Mouse (Mus musculus): ENCODE data around the gene Xpnpep2.

Gene Xpnpep2

DNA sequence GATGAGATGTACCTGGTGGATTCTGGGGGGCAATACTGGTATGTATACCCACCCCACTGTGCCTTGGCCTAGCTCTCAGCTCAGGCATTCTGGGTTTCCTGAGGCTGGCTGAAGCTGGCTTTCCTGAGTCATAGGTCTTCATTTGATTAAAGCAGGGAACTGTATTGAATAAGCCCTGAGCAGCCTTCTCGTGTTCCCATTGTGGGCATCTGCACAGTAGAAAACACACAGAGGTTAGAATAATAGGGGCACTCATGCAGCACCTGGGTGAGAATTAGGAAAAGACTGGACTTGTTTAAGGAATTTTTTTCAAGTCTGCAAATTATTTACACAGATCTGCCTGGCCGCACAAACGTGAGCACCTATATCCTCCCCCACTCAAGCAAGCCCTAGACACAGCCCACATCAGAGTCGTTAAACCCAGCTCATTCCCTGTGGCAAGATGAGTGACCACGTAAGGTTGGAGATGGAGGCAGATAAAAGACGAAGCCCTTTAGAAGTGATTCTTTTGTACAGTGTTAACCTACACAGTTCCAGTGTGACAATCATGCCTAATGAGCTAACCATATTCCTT lies 18.5 kb downstream of the Xpnpep2 start:
- no peak for DNase-seq (ENCODE audit: low spot score)

DNA sequence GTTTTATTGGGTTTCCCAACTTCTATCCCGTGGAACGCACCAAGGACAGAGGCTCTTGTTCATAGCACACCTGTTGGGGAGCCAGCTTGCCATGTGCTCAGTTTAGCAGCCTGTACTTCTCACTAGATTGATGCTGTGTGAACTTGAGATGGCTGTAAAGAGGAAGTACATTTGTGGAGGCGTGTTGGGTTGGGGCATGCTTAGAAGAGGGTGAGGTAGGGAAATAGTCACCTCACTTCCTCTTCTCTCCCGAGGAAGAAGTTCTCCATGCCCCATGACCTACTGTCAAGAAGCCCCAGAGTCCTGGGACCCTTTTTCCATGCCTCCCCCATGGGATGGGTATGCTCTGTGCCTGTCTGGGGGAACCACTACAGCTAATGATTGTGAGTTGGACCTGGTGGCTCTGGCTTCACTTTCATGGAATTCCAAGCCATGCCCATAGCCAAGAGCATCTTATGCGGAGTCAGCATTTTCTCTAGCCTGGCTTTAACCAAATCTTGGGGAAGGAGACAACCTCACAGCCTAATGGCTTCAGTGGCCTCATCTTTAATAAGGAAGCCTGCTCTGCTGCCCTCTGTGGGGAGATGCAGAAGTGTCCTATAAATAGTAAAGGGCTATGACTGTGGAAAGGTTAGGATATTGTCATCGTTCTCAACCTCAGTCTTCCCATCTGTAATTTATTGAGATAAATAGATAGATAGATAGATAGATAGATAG lies 19.1 kb downstream of the Xpnpep2 start:
- DNase-seq (ENCODE audit: low spot score): no peak

DNA sequence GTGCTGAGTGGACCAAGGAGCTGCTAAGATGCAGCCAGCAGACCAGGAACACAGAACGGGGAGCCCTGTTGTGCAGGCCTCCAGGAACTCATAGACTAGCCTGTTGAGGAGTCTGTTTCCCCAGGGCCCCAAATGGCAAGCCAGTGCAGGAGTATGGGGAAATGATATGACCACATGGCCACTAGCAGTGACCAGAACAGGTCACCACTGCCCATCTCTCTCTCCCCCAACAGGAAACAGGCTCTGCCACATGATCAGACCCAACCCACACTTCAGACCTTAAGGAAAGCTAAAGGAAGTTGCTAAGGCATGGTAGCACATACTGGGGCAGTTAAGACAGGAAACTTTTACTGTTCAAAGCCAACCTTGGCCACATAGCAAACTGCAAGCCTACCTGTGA lies 20.6 kb downstream of the Xpnpep2 start:
- no peak for DNase-seq (ENCODE audit: low spot score)

GRCm38 (mm10) chrX:48136935-48137334 lies 28.4 kb downstream of the Xpnpep2 start:
- DNase-seq (ENCODE audit: low spot score): no peak

DNA sequence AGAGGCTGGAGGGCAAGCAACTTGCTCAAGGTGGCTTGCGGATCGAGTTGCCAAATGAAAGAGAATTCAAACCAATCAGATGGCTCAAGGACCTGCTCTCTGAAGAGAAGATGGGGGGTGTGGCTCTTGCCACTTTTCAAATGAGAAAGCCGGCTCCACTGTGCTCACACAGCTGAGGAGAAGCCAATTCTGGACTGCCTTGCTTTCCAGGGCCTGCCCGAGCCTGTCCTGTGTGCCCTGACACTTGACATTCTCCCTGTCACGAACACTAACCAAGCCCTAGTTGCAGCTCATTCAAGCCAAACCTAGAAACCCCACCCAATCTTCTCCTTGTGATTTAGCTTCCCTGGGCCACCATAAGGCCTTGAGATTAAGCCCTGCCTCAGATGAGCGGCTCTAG lies 29.5 kb downstream of the Xpnpep2 start:
- DNase-seq (ENCODE audit: low spot score): no peak

GRCm38 (mm10) chrX:48138539-48139275 lies 30.2 kb downstream of the Xpnpep2 start:
- DNase-seq (ENCODE audit: low spot score): no peak

DNA sequence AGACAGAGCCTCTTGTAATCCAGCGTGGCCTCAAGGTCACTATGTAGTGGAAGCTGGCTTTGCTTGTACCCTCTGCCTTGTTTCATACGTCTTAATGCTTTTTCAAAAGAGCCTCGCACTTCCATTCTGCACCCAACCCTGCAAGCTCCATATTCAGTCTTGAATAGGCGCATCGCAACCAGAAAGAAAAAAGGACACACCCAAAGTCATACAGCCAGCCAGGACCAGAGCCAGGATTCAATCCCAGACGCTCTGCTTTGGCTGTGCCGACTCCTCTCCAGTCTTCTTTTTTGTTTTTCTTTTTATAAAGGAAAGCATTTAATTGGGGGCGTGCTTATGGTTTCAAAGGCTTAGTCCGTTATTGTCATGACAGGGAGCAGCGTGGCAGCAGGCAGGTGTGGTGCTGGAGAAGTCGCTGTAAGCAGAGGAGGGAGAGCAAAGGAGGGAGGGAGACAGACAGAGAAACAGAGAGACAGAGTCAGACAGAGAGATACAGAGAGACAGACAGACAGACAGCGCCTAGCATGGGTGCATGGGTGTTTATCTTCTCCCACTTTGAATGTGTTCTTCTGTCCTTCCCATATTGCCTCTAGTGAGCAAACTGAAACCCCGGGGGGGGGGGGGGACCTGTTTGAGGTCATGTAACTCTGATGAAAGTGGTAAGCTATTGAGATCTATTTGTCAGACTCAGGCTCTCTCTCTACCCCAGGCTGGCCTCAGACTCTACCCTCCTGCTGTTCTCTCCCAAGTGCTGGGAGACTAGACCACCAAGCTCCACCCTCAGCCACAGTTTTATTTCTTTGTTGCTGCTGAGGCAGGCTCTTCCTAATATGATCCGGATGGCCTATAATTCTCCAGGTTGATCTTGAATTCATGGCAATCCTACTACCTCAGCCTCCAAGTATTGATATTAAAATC lies 31.1 kb downstream of the Xpnpep2 start:
- no peak for DNase-seq (ENCODE audit: low spot score)

- DNase-seq (ENCODE audit: low spot score): no peak
Observed at GRCm38 (mm10) chrX:48140286-48140877, 31.9 kb downstream of the Xpnpep2 start.

DNA sequence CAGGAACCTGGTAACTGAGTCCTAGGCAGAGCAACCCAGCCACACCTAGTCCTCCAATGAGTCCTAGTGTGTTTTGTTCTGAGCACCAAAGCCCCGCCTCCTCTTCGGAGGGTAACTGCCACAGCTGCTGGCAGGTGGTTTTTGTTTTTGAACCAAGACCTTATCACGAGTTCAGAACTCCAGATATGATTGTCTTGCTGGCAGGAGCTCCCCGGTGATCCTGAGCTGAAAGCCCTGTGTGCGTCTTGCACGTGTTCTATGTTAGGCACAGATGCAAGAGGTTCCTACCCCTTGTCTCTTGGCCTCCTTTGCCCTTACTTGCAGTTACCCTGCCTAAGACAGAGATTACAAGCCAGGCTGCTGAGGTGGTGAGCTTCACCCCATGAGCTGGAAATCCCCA lies 33.0 kb downstream of the Xpnpep2 start:
- DNase-seq (ENCODE audit: low spot score): no peak

DNA sequence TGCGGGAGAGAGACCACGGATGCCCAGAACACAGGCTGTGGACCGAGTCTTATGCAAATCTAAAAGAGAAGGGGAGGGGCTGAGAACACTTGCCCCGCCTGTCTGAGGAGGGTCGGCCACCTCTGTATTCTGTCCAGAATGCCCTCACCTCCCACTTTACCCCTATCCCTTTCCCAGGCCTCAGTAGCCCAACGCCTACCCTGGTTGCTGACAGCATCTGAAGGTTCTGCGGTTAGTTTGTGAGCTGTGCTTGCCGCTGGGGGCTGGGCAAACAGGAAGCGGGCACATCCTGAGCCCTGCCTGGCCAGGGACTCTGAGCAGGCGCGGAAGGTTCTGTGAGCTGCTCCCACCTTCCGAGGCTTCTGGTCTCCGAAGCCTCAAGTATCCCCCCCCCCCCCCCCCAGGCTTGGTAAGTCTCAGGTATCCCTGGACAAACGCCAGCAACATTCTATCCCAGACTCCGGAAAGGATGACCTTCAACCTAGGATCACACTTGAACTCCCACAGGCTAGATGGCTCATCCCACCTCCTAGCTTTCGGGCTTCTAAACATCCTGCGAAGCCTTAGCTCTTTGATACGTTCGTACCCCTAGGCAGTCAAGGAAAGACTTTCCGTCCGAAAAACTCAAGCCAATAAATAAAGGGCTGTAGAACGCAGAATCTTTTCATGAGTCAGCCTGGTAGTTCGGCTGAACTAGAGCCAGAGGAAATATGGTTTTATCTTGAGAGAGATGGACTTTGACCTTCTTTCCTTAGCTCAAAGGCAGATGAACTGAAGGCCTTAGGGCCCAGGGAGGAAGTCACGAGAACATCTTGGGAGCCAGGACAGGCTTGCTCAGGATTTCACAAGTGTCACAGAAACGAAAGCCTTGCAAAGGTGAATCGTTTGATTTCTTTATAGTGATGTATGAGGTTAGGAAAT lies 35.1 kb downstream of the Xpnpep2 start:
- DNase-seq (ENCODE audit: low spot score): no peak

DNA sequence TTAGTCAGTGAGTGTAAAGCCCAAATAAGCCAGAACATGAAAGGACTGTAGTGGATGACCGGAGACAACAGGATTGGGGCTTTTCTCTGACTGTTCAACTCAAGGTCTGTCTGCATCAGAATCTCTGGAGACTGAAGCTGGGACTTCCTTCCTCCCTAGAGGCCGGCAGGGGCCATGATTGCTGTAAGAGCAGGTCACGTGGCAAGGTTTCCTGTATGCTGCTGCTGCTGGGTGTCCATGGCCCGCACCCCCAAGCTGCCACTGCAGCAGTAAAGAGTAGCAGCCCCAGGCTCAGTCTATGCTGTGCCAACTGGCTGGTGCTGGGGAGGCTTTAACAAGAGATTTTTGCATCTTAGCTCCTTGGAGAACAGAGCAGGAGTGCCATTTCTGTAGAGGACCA lies 37.7 kb downstream of the Xpnpep2 start, which contains the start of gene Sash3:
TSS of gene Sash3 (plus strand) at position 175 of the 400 bp plus-strand sequence.
- no peak for DNase-seq (ENCODE audit: low spot score)

GRCm38 (mm10) chrX:48147226-48147625 lies 38.7 kb downstream of the Xpnpep2 start:
- DNase-seq (ENCODE audit: low spot score): no peak

DNA sequence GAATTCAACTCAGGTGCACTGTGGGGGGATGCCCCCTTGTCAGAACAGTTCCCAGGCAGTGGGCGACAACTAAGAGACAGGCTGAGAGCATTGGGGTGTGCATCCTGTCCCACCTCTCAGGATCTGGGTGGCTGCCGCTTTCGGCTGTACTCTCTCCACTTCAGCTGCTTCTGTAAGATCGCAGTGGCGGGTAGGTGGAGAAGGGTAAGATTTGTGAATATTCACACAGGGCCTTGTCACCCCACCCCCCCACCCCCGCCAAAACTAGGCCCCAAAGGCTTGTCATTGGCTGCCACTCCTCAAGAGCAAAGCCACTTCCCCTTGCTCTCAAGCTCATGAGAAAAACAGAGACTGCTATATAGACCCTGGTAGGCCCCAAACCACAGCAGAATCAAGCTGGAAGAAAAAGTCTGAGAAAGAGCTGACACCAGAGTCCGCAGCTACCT lies 39.2 kb downstream of the Xpnpep2 start:
- DNase-seq (ENCODE audit: low spot score): no peak

GRCm38 (mm10) chrX:48152106-48152505 lies 43.6 kb downstream of the Xpnpep2 start:
- no peak for DNase-seq (ENCODE audit: low spot score)

DNA sequence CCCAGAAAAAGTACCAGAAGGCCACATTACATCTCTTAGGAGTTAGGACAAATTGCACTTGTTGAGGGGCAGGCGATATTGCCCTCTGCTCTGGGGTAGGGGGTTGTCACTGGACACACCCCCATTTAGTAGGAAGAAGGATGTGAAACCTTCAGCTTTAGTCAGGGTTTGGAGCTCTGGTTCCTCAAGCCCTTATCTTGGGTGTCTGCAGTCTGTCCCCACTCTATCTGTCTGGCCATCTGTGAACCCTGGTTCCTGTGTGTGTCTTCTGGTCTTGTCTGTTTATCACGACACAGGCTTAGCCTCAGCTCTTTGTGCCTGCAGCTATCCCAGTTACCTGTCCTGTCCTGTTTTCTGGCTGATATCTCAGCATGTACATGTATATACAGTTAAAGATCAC lies 44.9 kb downstream of the Xpnpep2 start:
- DNase-seq (ENCODE audit: low spot score): no peak

DNA sequence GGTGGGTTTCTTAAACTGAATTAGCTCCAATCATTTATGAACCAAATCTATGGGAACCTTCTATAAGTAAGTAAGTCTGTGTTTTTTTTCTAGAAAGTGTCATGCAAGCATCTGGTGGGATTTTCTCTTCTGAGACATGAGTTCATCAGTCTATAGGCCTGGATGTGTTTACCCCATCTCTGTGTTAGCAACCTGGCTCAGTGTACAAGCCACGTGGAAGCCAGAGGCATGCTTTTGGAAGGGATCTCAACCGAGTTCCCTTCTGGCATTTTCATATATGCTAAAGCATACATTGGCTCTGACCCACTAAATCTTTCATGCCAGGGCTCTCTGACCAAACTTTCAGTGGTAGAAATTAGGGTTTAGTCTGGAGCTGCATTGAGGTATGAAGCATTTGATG lies 45.4 kb downstream of the Xpnpep2 start:
- DNase-seq (ENCODE audit: low spot score): no peak

- DNase-seq (ENCODE audit: low spot score): no peak
Observed at GRCm38 (mm10) chrX:48155489-48155888, 47.0 kb downstream of the Xpnpep2 start.

DNA sequence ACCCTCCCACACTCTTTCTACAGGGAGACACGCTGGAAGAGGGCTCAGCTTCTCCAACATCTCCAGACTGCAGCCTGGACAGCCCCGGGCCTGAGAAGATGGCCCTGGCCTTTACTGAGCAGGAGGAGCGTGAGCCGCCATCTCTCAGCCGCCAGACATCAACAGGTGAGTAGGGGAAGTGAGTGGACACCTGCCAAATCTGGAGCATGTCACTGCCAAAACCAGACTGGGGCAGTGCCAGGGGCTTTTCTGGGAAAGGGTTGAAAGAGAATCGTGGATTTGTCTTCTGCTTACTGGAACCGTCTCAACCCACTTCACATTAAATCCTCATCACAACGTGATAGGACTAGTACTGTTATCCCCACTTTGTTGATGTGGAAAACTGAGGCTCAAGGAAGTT lies 48.9 kb downstream of the Xpnpep2 start:
- DNase-seq (ENCODE audit: low spot score): no peak

- no peak for DNase-seq (ENCODE audit: low spot score)
Observed at GRCm38 (mm10) chrX:48158229-48158919, 49.8 kb downstream of the Xpnpep2 start.

GRCm38 (mm10) chrX:48169892-48170291 lies 61.4 kb downstream of the Xpnpep2 start:
- no peak for DNase-seq (ENCODE audit: low spot score)
